Mouse (Mus musculus) layer of hippocampus, adult 9-10 months (tissue): ENCODE measurements around the gene Rilp.

Source experiments
- DNase-seq: peaks from one replicate; pipeline ENCODE4 v3.0.0; 2022; ENCODE audit warnings: low spot score

Rilp gene

GRCm38 (mm10) chr11:75494296-75495049 lies 15.4 kb upstream of the Rilp start:
- no peak for DNase-seq

DNA sequence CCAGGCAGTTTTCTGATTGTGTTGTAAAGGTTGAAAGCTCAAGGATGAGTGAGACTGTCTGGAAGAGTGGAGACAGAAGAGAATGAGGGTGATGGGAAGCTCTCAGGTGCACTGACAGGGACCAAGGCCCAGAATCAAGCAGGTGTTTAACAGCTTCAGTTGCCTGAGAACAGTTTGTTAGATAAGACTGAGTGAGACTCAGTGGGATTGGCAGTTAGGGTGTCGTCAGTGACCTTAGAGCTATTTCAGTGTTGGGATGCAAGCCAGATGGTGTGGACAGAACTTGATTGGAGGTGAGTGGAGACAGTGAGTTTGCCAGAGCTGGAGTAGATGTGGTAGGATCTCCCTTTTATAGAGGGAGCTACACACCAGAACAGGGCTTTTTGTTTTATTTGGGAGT lies 11.8 kb upstream of the Rilp start:
- no peak for DNase-seq

DNA sequence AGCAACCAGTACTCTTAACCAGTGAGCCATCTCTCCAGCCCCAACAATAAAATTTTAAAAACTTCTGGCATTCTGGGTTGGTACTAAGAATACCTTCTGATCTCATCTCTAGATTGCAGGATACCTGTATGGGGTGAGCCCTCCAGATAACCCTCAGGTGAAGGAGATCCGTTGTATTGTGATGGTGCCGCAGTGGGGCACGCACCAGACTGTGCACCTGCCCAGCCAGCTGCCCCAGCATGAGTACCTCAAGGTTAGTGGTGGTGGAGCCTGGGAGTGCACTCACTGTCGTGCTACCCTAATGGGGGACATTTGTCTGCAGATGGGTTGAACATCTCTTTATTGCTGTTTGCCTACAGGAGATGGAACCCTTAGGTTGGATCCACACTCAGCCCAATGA lies 1.7 kb upstream of the Rilp start:
- no peak for DNase-seq

DNA sequence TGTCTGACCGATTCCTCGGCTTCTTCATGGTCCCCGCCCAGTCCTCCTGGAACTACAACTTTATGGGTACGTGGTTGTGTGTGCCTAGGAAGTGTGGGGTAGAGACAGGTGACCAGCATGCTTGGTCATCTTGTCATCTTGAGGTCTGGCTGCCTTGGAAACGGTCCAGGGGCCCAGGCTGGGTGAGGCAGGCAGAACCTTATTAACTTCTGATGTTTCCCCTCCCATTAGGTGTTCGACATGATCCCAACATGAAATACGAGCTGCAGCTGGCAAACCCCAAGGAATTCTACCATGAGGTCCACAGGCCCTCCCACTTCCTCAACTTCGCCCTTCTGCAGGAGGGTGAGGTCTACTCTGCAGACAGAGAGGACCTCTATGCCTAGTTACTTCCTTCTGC lies 990 bp upstream of the Rilp start:
- no peak for DNase-seq

DNA sequence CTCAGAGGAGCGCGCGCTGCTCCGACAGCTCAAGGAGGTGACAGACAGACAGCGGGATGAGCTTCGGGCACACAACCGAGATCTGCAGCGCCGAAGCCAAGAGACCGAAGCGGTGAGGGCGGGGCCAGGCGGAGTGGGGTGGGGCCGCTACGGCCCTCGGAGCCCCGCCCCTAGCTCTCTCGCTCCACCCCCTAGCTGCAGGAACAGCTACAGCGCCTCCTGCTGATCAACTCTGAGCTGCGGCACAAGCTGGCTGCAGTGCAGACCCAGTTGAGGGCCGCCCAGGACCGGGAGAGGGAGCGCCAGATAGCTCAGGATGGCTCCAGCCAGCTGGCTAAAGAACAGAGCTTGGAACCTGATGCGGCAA lies 716 bp downstream of the Rilp start:
- DNase-seq = peak; percentile 58

- no peak for DNase-seq
Measured at GRCm38 (mm10) chr11:75511213-75511612, 1.3 kb downstream of the Rilp start.

GRCm38 (mm10) chr11:75512301-75513018 lies 2.6 kb downstream of the Rilp start:
- no peak for DNase-seq

DNA sequence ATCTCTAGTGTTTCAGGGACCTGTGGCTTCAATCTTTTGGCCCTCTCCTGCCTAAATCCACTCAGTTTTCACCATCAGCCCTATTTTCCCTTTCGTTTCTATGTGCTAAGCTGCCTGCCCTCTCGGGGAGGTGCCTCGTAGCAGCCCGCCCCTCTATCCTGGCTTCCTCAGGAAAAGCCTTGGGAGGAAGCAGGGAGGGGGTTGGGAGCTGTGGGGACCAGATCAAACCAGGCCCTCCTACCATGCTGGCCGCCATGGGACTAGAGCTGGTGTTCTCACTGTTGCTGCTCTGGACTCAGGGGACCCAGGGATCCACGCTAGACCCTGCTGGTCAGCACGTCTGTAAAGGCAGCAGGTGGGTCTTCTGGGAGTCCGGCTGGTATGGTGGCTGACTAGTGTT lies 3.4 kb downstream of the Rilp start, which contains the start of gene Scarf1:
Gene Scarf1 (plus strand): TSS at position 205 of the 400 bp plus-strand sequence.
- DNase-seq = no peak

DNA sequence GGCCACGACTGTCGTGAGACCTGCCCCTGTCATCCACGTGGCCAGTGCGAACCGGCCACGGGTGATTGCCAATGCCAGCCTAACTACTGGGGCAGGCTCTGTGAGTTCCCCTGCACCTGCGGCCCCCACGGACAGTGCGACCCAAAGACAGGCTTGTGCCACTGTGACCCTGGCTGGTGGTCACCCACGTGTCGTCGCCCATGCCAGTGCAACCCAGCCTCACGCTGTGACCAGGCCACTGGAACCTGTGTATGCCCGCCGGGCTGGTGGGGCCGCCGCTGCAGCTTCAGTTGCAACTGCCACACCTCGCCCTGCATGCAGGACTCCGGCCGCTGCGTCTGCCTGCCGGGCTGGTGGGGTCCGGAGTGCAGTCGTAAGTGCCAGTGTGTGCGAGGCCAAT lies 5.3 kb downstream of the Rilp start:
- DNase-seq = no peak

GRCm38 (mm10) chr11:75519834-75520633 lies 10.1 kb downstream of the Rilp start:
- no peak for DNase-seq

DNA sequence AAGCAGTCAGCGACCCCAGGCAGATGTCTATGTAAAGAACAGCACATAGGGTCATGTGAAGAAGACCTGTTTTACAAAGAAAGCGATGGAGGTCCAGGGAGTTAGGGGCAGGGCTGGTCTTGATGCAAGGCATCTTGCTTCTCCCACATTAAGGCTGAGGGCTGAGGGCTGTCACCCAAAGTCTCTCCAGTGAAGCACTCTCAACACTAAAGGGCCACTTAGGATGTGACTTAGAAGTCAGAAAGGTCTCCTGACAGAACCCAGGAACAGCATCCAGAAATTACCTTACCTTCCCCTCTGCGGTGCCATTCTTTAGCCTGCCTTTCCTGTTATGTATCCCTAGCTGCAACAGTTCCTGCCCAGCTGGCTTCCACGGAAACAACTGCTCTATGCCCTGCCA lies 11.7 kb downstream of the Rilp start:
- no peak for DNase-seq

GRCm38 (mm10) chr11:75522793-75523192 lies 12.9 kb downstream of the Rilp start:
- no peak for DNase-seq

DNA sequence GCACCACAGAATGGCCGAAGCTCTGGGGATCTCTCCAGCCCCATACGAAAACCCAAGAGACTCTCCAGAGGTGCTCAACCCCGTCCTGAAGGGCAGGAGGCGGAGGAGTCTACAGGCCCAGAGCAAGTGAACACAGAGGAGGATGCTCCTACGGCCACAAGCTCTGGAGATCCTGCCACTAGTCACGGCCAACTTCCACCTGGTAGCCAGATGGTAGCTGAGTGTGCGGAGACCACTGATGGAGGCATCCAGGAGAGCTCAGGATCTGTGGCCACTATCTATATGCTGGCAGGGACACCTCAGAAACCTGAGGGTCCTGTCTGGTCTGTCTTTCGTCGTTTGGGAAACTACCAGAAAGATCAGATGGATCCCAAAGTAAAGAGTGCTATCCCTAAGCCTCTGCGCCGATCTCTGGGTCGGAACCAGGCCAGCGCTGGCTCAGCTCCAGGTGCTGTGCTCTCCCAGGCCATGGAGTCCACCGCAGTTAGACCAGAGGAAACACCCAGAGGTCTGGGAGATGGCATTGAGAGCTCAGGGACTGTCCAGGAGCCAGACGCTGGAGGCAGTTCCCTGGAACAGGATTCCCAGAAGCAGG lies 15.7 kb downstream of the Rilp start:
- no peak for DNase-seq

- no peak for DNase-seq
Measured at GRCm38 (mm10) chr11:75526943-75527342, 17.0 kb downstream of the Rilp start.

- no peak for DNase-seq
Measured at GRCm38 (mm10) chr11:75529771-75530170, 19.9 kb downstream of the Rilp start.

- DNase-seq = peak; percentile 94
Measured at GRCm38 (mm10) chr11:75530325-75530724, 20.4 kb downstream of the Rilp start.

GRCm38 (mm10) chr11:75530845-75531373 lies 21.0 kb downstream of the Rilp start:
- no peak for DNase-seq

- peak; percentile 93 for DNase-seq
Measured at GRCm38 (mm10) chr11:75531469-75532242, 21.8 kb downstream of the Rilp start, which contains the start of gene Slc43a2. Gene Slc43a2 (plus strand): TSS chr11:75531694.

DNA sequence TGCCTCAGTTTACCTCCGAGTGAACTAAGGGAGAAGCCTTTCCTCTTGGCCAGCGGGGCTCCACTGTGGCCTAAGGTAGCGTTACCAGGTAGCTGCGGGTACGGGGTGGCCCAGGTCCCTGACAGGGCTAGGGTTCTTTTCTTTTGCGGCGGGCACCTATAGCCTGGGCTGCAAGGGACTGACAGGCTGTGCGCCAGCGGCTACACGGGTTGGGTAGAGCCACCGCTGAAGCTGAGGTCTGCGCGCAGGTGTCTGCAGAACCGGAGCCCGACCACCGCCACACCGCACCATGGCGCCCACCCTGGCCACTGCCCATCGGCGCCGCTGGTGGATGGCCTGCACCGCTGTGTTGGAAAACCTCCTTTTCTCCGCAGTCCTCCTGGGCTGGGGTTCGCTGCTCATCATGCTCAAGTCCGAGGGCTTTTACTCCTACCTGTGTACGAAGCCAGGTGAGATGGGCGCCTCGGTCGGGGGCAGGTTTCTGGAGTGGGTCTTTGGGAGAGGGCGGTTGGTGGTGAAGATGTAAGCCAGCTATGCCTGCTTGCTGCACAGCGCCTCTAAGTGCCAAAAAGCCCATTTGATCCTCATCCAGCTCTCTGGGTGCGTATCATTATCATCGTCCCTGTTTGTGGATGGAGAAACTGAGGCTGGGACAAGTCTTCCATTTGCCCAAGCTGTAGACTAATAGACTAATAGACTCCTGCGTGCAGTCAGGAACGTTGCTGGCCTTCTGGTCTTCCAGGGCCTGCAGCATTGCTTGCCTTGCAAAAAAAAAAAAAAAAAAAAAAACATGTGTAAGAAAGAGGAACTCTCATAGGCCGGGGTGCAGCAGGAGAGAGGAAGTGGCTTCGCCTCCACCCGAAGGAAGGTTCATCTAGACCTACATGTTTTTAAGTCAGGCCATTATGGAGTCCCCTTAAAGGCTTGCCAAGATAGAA lies 22.7 kb downstream of the Rilp start:
- DNase-seq = no peak
